Mouse (Mus musculus) thymus, adult 2 months (tissue): ENCODE data around the gene Ssh3. TPM values are rescaled to one million over a fixed set of nuclear protein-coding genes. Genes with fewer than 3 reads are reported as not detected.

Experiments
- DNase-seq: peaks from one replicate; pipeline ENCODE4 v3.0.0; 2021
- H3K27ac ChIP-seq: fragments of 200-500 bp; 2 replicates; pipeline ENCODE4 v1.5.1; 2012; ENCODE audit warnings: low read length, control low read depth; ENCODE audit not compliant: control insufficient read depth, insufficient read depth
- H3K27me3 ChIP-seq: fragments of 200-500 bp; 2 replicates; pipeline ENCODE4 v1.6.1; 2012; ENCODE audit warnings: mild to moderate bottlenecking, low read length, moderate library complexity, mixed read lengths; ENCODE audit not compliant: control insufficient read depth, insufficient read depth
- H3K36me3 ChIP-seq: fragments of 200-500 bp; 2 replicates; pipeline ENCODE4 v1.6.1; 2012; ENCODE audit warnings: mild to moderate bottlenecking, low read length, moderate library complexity; ENCODE audit not compliant: control insufficient read depth, insufficient read depth
- H3K4me1 ChIP-seq: fragments of 200-500 bp; replicated peaks from 2 replicates; pipeline ENCODE4 v1.6.1; 2012; ENCODE audit warnings: low read length; ENCODE audit not compliant: control insufficient read depth, insufficient read depth
- H3K4me3 ChIP-seq: fragments of 200-500 bp; 2 replicates; pipeline ENCODE4 v1.5.1; 2012; ENCODE audit warnings: mild to moderate bottlenecking, low read length, control low read depth, moderate library complexity; ENCODE audit not compliant: control insufficient read depth, insufficient read depth
- CTCF ChIP-seq: fragments of 200-500 bp; IDR thresholded peaks from 2 replicates; pipeline ENCODE4 v1.5.1; 2012; ENCODE audit warnings: mild to moderate bottlenecking, control low read depth, low read length, moderate library complexity, borderline replicate concordance; ENCODE audit not compliant: control insufficient read depth, poor library complexity, insufficient read depth; ENCODE audit errors: extremely low read depth
- POLR2A ChIP-seq: fragments of 200-500 bp; IDR thresholded peaks from 2 replicates; pipeline ENCODE4 v1.6.1; 2012; ENCODE audit warnings: mild to moderate bottlenecking, low read length, control low read depth, moderate library complexity; ENCODE audit not compliant: control insufficient read depth, poor library complexity, insufficient read depth; ENCODE audit errors: extremely low read depth
- WGBS: fragments of 180-500 bp; shearing (Covaris S2); methylation state at CpG from one replicate; pipeline ENCODE4 v1.1.7; 2018; 5-methylcytosine and 5-hydroxymethylcytosine counted together
- polyA plus RNA-seq: library from polyadenylated mRNA; depleted of rRNA; stranded (reverse); fragments of >200 nt; gene quantifications from 2 replicates; pipeline ENCODE4 v1.2.3, GENCODE M21; 2012

Ssh3 gene
- polyA plus RNA-seq, 1 experiment, result 94.1 TPM

DNA sequence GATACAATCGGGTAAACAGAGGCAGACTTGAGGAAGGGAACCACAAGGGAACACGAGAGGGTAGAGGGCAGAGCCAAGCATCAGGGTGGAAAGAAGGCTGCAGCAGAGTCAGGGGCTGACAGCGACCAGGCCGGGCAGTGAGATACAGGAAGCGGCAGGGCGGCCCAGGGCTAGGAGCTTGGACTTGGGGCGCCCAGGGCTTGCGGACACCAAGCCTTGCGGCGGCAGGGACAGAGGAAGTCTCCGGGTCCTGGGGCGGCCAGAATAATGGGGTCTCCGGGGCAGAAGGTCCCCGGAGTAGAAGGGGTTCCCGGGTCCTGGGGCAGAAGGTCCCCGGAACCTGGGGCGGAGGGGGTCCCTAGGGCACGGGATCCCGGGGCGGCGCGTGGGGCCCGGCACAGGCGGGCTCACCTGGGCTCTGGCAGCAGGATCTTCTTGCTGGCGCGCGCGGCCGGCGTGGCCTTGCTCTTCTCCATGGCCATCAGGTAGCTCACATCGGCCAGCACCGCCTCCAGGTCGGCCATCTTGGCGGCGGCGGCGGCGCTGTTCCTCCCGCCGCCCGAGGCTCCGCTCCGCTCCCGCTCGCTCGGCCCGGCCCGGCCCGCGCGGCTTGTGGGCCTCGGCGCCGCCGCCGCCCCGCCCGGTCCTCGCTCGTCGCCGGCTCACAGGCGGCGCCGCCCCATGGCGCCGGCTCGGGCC, 36.7 kb upstream of the Ssh3 start:
- Histone ChIP-seq H3K27ac (peak overlapping the region; percentile 98), H3K36me3 (no peaks in the 10 kb centered on the region), H3K4me3 (peak overlapping the region; percentile 95), H3K4me1 (peaks cover 34% of the 10 kb centered on the region), H3K27me3 (no peaks in the 10 kb centered on the region)
- 9% methylated on average over 65 of the region's 68 CpGs for WGBS
- no peak for TF ChIP-seq POLR2A
- no peak for TF ChIP-seq CTCF
- DNase-seq, result peak; percentile 55

DNA sequence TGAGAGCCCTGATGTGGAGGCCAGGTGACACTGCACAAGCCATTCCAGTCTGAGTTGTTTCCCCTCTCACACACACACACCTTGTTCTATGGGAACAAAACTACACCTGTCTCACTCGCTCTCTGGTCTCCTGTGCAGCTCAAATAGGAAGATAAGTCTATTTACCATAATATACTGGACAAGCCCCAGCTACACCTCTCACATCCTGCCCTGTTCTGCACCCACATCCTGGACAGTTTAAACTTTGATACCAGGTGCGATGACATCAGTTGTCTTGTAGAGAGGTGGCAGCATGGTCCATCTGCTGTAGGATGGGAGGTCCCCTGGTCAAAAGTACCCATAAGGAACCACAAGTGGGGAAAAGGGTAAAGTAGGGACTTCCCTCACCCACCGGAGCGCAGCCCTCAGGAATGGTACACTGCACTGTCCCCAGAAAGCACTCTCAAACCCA, 35.9 kb upstream of the Ssh3 start:
- TF ChIP-seq CTCF (no peak), POLR2A (0 out of 2 replicates have a peak, but pooled peaks have one; percentile 21)
- Histone ChIP-seq H3K27me3 (no peaks in the 10 kb centered on the region), H3K36me3 (no peaks in the 10 kb centered on the region), H3K27ac (peak overlapping the region; percentile 98), H3K4me3 (peak overlapping the region; percentile 95), H3K4me1 (peaks cover 42% of the 10 kb centered on the region)
- DNase-seq, result peak; percentile 68
- under 1% methylated on average over 4 of the region's 4 CpGs for WGBS

DNA sequence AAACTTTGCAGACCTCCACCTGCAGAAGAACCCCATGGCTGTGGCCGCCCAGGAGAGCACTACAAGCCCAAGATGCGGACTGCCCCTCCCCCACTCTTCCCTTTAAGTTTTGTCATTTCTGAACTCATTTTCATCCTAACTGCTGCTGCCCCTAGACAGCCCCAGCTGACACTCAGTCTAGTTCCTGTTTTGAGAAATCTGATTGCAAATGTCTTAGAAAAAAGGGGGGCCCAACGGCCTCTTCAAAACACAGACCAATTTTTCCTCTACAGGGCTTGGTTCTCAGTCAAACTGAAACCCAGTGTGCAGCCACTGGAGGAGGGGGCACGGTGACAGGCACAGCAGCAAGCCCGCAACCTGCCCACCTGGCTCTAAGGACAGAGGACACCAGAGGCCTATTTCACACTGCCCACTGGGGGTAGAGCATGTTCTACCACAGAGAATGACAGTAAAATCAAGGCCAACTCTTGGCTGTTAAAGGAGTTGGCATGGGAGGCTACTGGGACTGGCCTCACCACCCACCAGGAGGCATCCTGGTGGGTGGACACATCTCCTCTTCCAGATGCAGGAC, 35.4 kb upstream of the Ssh3 start:
- H3K27ac ChIP-seq, result peak overlapping the region; percentile 98
- H3K4me3 ChIP-seq, result peak overlapping the region; percentile 95
- peak; percentile 62 for DNase-seq
- no peaks in the 10 kb centered on the region for H3K27me3 ChIP-seq
- TF ChIP-seq CTCF (no peak), POLR2A (0 out of 2 replicates have a peak, but pooled peaks have one; percentile 19)
- H3K4me1 ChIP-seq, result peaks cover 47% of the 10 kb centered on the region
- WGBS, result 0% methylated on average over 5 of the region's 5 CpGs
- no peaks in the 10 kb centered on the region for H3K36me3 ChIP-seq

DNA sequence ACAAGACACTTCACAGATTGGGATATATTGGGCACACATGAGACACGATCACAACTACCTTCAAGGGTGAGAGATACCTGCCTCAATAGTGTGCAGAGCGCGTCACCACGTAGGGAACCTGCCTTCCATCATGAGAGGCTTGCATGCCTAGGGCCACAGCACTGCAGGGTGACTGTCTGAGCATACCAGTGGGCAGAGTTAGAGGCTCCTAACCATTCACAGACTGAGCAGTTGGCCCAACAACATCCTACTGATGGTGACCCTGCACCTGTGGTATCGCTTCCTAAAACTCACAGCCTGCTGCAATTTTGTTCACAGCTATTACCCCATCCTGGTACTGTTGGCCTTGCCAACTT, 34.6 kb upstream of the Ssh3 start:
- Histone ChIP-seq H3K36me3 (no peaks in the 10 kb centered on the region), H3K4me1 (peaks cover 54% of the 10 kb centered on the region), H3K4me3 (peak overlapping the region; percentile 37), H3K27ac (peak overlapping the region; percentile 98), H3K27me3 (no peaks in the 10 kb centered on the region)
- 28% methylated on average over 5 of the region's 5 CpGs for WGBS
- no peak for DNase-seq
- TF ChIP-seq CTCF, result no peak
- no peak for TF ChIP-seq POLR2A

DNA sequence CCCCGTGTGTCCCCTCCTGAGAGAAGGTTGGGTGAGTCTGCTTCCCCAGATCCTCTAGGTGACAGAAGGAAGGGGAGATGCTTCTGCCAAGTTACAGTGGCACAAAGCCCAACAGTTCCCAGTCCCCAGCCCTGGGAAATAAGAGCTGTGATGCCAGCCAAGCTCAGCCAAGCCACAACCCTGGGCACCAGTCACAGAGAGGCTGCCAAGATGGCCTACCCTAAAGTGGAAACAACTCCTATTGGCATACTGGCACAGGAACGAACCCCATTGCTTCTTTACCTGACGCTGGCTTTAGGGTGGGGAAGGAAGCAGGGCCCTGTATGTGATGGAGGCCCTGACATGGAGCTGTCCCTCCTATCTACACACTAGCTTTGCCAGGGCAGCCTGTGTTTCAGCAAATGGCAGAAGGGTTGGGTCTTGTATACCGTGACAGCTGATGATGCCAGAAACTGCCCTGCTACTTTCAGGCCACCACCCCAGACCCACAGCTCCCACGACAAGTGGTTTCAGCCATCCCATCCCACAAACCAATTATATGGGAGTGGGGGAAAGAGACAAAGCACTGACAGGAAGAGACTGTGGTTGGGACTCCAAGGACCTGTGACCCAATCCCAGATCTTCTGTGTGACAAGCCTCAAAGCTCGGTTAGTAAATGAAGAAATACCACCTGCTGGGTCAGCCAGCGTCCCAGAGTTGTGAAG, 34.1 kb upstream of the Ssh3 start:
- TF ChIP-seq POLR2A (no peak), CTCF (no peak)
- Histone ChIP-seq H3K4me3 (peak overlapping the region; percentile 37), H3K27ac (peak overlapping the region; percentile 98), H3K4me1 (peaks cover 60% of the 10 kb centered on the region), H3K27me3 (no peaks in the 10 kb centered on the region), H3K36me3 (no peaks in the 10 kb centered on the region)
- 8% methylated on average over 7 of the region's 7 CpGs for WGBS
- no peak for DNase-seq

DNA sequence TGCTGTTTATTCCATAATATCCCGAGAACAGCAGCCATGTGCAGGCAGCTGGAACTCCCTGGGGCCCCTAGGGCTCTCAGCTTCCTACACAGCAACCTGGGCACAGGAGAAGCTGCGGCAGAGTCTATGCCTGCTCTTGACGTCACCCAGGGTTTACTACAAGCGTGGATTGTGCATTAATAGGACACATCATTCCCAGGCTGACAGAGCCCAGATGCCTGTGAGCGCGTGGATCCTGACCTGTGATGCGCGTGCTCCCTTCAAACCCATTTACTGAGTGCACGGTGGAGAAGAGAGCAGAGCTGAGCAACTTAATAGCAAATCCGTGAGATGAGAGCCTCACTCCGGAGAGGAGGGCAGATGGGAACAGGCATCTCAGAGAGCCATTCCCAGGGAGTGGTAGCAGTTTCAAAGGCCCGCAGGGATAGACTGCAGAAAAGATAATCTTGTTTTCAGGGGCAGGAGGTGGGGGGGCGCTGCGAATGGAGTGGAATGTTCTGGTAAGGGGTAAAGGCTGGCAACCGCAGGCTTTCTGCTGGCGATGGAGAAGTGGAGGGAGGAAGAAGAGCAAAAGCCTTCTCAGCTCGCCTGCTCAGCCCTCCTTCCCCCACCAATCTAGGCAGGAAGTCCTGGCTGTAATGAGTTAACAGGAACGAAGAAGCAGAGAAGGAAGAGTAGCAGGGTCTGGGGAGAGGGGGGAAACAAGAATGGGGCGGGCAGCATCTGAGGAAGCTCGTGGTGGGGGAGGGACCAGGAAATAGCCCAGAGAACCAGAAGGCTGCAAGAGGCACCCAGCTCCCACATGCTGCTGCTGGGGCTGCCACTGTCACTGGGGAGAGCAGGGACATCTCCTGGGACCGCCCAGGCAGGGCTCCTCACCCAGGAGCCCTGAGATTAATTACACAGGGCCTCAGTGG, 33.0 kb upstream of the Ssh3 start:
- H3K36me3 ChIP-seq, result no peaks in the 10 kb centered on the region

More for the DNA sequence above, 33.0 kb upstream of the Ssh3 start:
- H3K4me1 ChIP-seq, result peaks cover 71% of the 10 kb centered on the region
- no peaks in the 10 kb centered on the region for H3K27me3 ChIP-seq
- no peak for TF ChIP-seq CTCF
- peak; percentile 80 for TF ChIP-seq POLR2A
- peak; percentile 85 for DNase-seq
- peak overlapping the region; percentile 98 for H3K27ac ChIP-seq
- 12% methylated on average over 21 of the region's 21 CpGs for WGBS
- peak overlapping the region; percentile 37 for H3K4me3 ChIP-seq
